Mouse (Mus musculus) limb, embryonic 11.5 days (tissue): ENCODE measurements around the gene Ppp1r17. TPM values are rescaled to one million over a fixed set of nuclear protein-coding genes. Genes with fewer than 3 reads are reported as not detected.

Source experiments
- ATAC-seq: fragments of 200-750 bp; cut with Nextera tagmentation; 2 replicates; pipeline ENCODE4 v1.8.0; 2017; ENCODE audit warnings: low read depth; ENCODE audit not compliant: insufficient number of reproducible peaks, low FRiP score, low TSS enrichment
- DNase-seq: peaks from one replicate; pipeline ENCODE4 v3.0.0-alpha.2; 2015; ENCODE audit warnings: low spot score
- H3K27ac ChIP-seq: fragments of 300-500 bp; sonication (generic); replicated peaks from 2 replicates; pipeline ENCODE4 v1.5.1; 2014; ENCODE audit warnings: low read depth, mild to moderate bottlenecking, low read length
- H3K27me3 ChIP-seq: fragments of 300-500 bp; sonication (generic); 2 replicates; pipeline ENCODE4 v1.6.1; 2014; ENCODE audit warnings: mild to moderate bottlenecking, low read length, mixed read lengths; ENCODE audit not compliant: control insufficient read depth, insufficient read depth
- H3K36me3 ChIP-seq: fragments of 300-500 bp; sonication (generic); 2 replicates; pipeline ENCODE4 v1.6.1; 2014; ENCODE audit warnings: mild to moderate bottlenecking, low read length, moderate library complexity, mixed read lengths; ENCODE audit not compliant: control insufficient read depth, insufficient read depth
- H3K4me1 ChIP-seq: fragments of 300-500 bp; sonication (generic); 2 replicates; pipeline ENCODE4 v1.6.1; 2014; ENCODE audit warnings: low read length, mixed read lengths; ENCODE audit not compliant: control insufficient read depth, insufficient read depth
- H3K4me2 ChIP-seq: fragments of 300-500 bp; sonication (generic); 2 replicates; pipeline ENCODE4 v1.6.1; 2014; ENCODE audit warnings: low read depth, mild to moderate bottlenecking, moderate library complexity; ENCODE audit not compliant: severe bottlenecking
- H3K4me3 ChIP-seq: fragments of 300-500 bp; sonication (generic); 2 replicates; pipeline ENCODE4 v1.5.1; 2014; ENCODE audit warnings: low read depth, low read length
- H3K9ac ChIP-seq: fragments of 300-500 bp; sonication (generic); 2 replicates; pipeline ENCODE4 v1.6.1; 2014; ENCODE audit warnings: mild to moderate bottlenecking, low read length
- H3K9me3 ChIP-seq: fragments of 300-500 bp; sonication (generic); 2 replicates; pipeline ENCODE4 v1.6.1; 2016; ENCODE audit warnings: low read length; ENCODE audit not compliant: control insufficient read depth
- WGBS: fragments of 180-500 bp; shearing (Covaris S2); extraction: QIAGEN DNeasy Blood & Tissue Kit; methylation state at CpG from one replicate; pipeline ENCODE4 v1.1.7; 2014; 5-methylcytosine and 5-hydroxymethylcytosine counted together
- polyA plus RNA-seq: library from polyadenylated mRNA; unstranded; fragments of >200 nt; fragmentation: Nextera tagmentation; extraction: Ambion mirVana; gene quantifications from 2 replicates; pipeline ENCODE4 v1.2.1, GENCODE M21; 2014

Gene Ppp1r17
- polyA plus RNA-seq, 1 experiment from 2014 or later: 0.24 TPM

GRCm38 (mm10) chr6:56066632-56067282 lies 49.5 kb downstream of the Ppp1r17 start:
- DNase-seq: peak; percentile 49
- ATAC-seq: peak; percentile 81; the same call in 1 of the 2 replicates

GRCm38 (mm10) chr6:56068516-56068915 lies 51.2 kb downstream of the Ppp1r17 start:
- ATAC-seq (no peak), DNase-seq (no peak)

More at GRCm38 (mm10) chr6:56066632-56067282, 49.5 kb downstream of the Ppp1r17 start:
- H3K27ac ChIP-seq: no peak overlapping the region
- H3K36me3 ChIP-seq: no peaks in the 10 kb centered on the region
- H3K27me3 ChIP-seq: no peaks in the 10 kb centered on the region
- 44% methylated on average over 5 of the region's 5 CpGs for WGBS
- no peaks in the 10 kb centered on the region for H3K9me3 ChIP-seq
- no peak overlapping the region for H3K9ac ChIP-seq
- H3K4me3 ChIP-seq: no peak overlapping the region
- H3K4me2 ChIP-seq: no peak overlapping the region
- H3K4me1 ChIP-seq: no peaks in the 10 kb centered on the region

GRCm38 (mm10) chr6:56076378-56076805 lies 59.1 kb downstream of the Ppp1r17 start:
- no peak for ATAC-seq
- H3K9me3 ChIP-seq: no peaks in the 10 kb centered on the region
- H3K4me2 ChIP-seq: no peak overlapping the region
- H3K36me3 ChIP-seq: no peaks in the 10 kb centered on the region
- H3K4me3 ChIP-seq: no peak overlapping the region
- no peaks in the 10 kb centered on the region for H3K27me3 ChIP-seq
- 55% methylated on average over 4 of the region's 4 CpGs for WGBS
- H3K4me1 ChIP-seq: no peaks in the 10 kb centered on the region
- DNase-seq: no peak
- H3K27ac ChIP-seq: no peak overlapping the region
- H3K9ac ChIP-seq: no peak overlapping the region

More at GRCm38 (mm10) chr6:56068516-56068915, 51.2 kb downstream of the Ppp1r17 start:
- no peaks in the 10 kb centered on the region for H3K36me3 ChIP-seq
- H3K27ac ChIP-seq: no peak overlapping the region
- H3K9me3 ChIP-seq: no peaks in the 10 kb centered on the region
- no peak overlapping the region for H3K4me3 ChIP-seq
- no peaks in the 10 kb centered on the region for H3K27me3 ChIP-seq
- no peak overlapping the region for H3K4me2 ChIP-seq
- no peaks in the 10 kb centered on the region for H3K4me1 ChIP-seq
- H3K9ac ChIP-seq: no peak overlapping the region

Other genes with a start within 250 kb of the Ppp1r17 start
- 0.16 TPM in 1 of 2 replicates, not detected in the other for gene Itprid1, start 180.6 kb upstream of the Ppp1r17 start, polyA plus RNA-seq